Mouse (Mus musculus): ENCODE results near the gene Bmp6. TPM values are rescaled to one million over a fixed set of nuclear protein-coding genes. Genes with fewer than 3 reads are reported as not detected.

Gene Bmp6
- polyA plus RNA-seq, 1 experiment from 2014 or later: 1.0 TPM

GRCm38 (mm10) chr13:38376071-38376470 is 31.2 kb downstream of the Bmp6 start:
- Histone ChIP-seq H3K27ac (ENCODE audit: low read length) (no peak overlapping the region), H3K27me3 (ENCODE audit: control insufficient read depth, insufficient read depth, low read length) (no peaks in the 10 kb centered on the region), H3K36me3 (ENCODE audit: control insufficient read depth, insufficient read depth, low read length) (no peaks in the 10 kb centered on the region), H3K9ac (ENCODE audit: low read length) (no peak overlapping the region), H3K4me3 (replicated peaks; ENCODE audit: low read length) (no peak overlapping the region), H3K4me2 (ENCODE audit: low read depth, low read length) (no peak overlapping the region), H3K9me3 (replicated peaks; ENCODE audit: control insufficient read depth, low read length) (no peaks in the 10 kb centered on the region), H3K4me1 (ENCODE audit: control insufficient read depth, insufficient read depth, low read length) (no peaks in the 10 kb centered on the region)
- WGBS: 68% methylated on average over 6 of the region's 6 CpGs
- ATAC-seq (ENCODE audit: insufficient read depth, low FRiP score): no peak

- no peaks in the 10 kb centered on the region for H3K27me3 ChIP-seq (ENCODE audit: control insufficient read depth, insufficient read depth, low read length)
- 86% methylated on average over 9 of the region's 9 CpGs for WGBS
- no peaks in the 10 kb centered on the region for H3K36me3 ChIP-seq (ENCODE audit: control insufficient read depth, insufficient read depth, low read length)
- no peak overlapping the region for H3K27ac ChIP-seq (ENCODE audit: low read length)
- no peaks in the 10 kb centered on the region for H3K4me1 ChIP-seq (ENCODE audit: control insufficient read depth, insufficient read depth, low read length)
- H3K4me2 ChIP-seq (ENCODE audit: low read depth, low read length): no peak overlapping the region
- no peaks in the 10 kb centered on the region for H3K9me3 ChIP-seq (replicated peaks; ENCODE audit: control insufficient read depth, low read length)
- no peak overlapping the region for H3K4me3 ChIP-seq (replicated peaks; ENCODE audit: low read length)
- no peak for ATAC-seq (ENCODE audit: insufficient read depth, low FRiP score)
- H3K9ac ChIP-seq (ENCODE audit: low read length): no peak overlapping the region
Measured at GRCm38 (mm10) chr13:38377355-38377754, 32.4 kb downstream of the Bmp6 start.

DNA sequence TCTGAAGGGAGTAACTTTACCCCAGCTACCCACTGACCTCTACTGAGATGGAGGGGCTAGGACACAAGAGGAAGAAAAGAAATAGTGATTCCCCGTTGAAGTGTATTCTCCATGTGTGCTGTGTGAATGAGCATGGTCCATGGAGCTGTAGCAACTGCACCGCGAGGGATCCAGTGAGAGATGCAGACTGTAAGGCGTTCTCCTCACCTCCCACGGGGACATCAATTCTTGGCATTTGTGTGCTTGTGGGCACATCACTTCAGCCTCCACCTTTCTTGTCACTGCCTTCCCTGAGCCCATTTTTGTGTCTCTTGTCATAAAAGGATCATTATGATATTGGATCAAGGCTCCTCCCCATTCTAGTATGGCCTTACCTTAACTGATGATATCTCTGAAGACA is 34.9 kb downstream of the Bmp6 start:
- H3K9me3 ChIP-seq (replicated peaks; ENCODE audit: control insufficient read depth, low read length): no peaks in the 10 kb centered on the region
- H3K27ac ChIP-seq (ENCODE audit: low read length): no peak overlapping the region
- H3K4me2 ChIP-seq (ENCODE audit: low read depth, low read length): no peak overlapping the region
- H3K4me3 ChIP-seq (replicated peaks; ENCODE audit: low read length): no peak overlapping the region
- H3K27me3 ChIP-seq (ENCODE audit: control insufficient read depth, insufficient read depth, low read length): no peaks in the 10 kb centered on the region
- H3K9ac ChIP-seq (ENCODE audit: low read length): no peak overlapping the region
- WGBS: 92% methylated on average over 5 of the region's 5 CpGs
- no peak for ATAC-seq (ENCODE audit: insufficient read depth, low FRiP score)
- no peaks in the 10 kb centered on the region for H3K4me1 ChIP-seq (ENCODE audit: control insufficient read depth, insufficient read depth, low read length)
- H3K36me3 ChIP-seq (ENCODE audit: control insufficient read depth, insufficient read depth, low read length): no peaks in the 10 kb centered on the region

DNA sequence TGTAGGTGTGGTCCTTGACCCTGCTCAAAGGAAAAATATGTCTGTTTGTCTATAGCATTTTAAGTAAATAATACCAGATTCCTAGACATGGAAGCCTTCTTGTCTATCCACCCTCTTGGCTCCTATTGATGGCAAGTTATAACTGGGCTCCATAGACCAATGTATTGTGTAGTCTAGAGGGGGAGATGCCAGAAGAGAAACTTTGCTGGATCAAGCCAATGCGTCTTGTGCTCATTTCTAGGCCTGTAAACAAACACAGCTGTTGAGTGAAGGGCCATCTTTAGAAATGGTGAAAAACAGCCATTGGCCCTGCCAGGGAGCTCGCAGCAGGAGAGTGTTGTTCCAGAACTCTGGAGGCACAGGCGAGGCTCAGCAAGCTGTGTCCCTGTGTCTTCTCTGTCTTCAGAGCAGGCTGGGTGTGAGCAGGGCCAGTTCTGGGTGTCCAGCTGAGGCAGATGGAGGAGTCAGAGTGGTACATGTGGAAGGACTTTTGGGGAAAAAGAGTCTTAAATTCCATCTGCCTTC is 41.2 kb downstream of the Bmp6 start:
- Histone ChIP-seq H3K27ac (ENCODE audit: low read length) (no peak overlapping the region), H3K4me2 (ENCODE audit: low read depth, low read length) (no peak overlapping the region), H3K27me3 (ENCODE audit: control insufficient read depth, insufficient read depth, low read length) (no peaks in the 10 kb centered on the region), H3K4me1 (ENCODE audit: control insufficient read depth, insufficient read depth, low read length) (no peaks in the 10 kb centered on the region), H3K9me3 (replicated peaks; ENCODE audit: control insufficient read depth, low read length) (no peaks in the 10 kb centered on the region), H3K9ac (ENCODE audit: low read length) (no peak overlapping the region), H3K4me3 (replicated peaks; ENCODE audit: low read length) (no peak overlapping the region), H3K36me3 (ENCODE audit: control insufficient read depth, insufficient read depth, low read length) (no peaks in the 10 kb centered on the region)
- 58% methylated on average over 3 of the region's 3 CpGs for WGBS
- no peak for ATAC-seq (ENCODE audit: insufficient read depth, low FRiP score)

GRCm38 (mm10) chr13:38387453-38388040 is 42.6 kb downstream of the Bmp6 start:
- 79% methylated on average over 4 of the region's 4 CpGs for WGBS
- Histone ChIP-seq H3K9me3 (replicated peaks; ENCODE audit: control insufficient read depth, low read length) (no peaks in the 10 kb centered on the region), H3K27ac (ENCODE audit: low read length) (no peak overlapping the region), H3K27me3 (ENCODE audit: control insufficient read depth, insufficient read depth, low read length) (no peaks in the 10 kb centered on the region), H3K4me1 (ENCODE audit: control insufficient read depth, insufficient read depth, low read length) (no peaks in the 10 kb centered on the region), H3K36me3 (ENCODE audit: control insufficient read depth, insufficient read depth, low read length) (no peaks in the 10 kb centered on the region), H3K9ac (ENCODE audit: low read length) (no peak overlapping the region), H3K4me3 (replicated peaks; ENCODE audit: low read length) (no peak overlapping the region), H3K4me2 (ENCODE audit: low read depth, low read length) (no peak overlapping the region)
- ATAC-seq (ENCODE audit: insufficient read depth, low FRiP score): no peak

- H3K27ac ChIP-seq (ENCODE audit: low read length): no peak overlapping the region
- ATAC-seq (ENCODE audit: insufficient read depth, low FRiP score): no peak
- 67% methylated on average over 5 of the region's 5 CpGs for WGBS
Measured at GRCm38 (mm10) chr13:38393444-38393843, 48.5 kb downstream of the Bmp6 start.

GRCm38 (mm10) chr13:38395026-38395425 is 50.1 kb downstream of the Bmp6 start:
- H3K4me3 ChIP-seq (replicated peaks; ENCODE audit: low read length): no peak overlapping the region
- H3K27ac ChIP-seq (ENCODE audit: low read length): no peak overlapping the region
- no peaks in the 10 kb centered on the region for H3K36me3 ChIP-seq (ENCODE audit: control insufficient read depth, insufficient read depth, low read length)
- H3K9ac ChIP-seq (ENCODE audit: low read length): no peak overlapping the region
- H3K4me1 ChIP-seq (ENCODE audit: control insufficient read depth, insufficient read depth, low read length): no peaks in the 10 kb centered on the region
- H3K9me3 ChIP-seq (replicated peaks; ENCODE audit: control insufficient read depth, low read length): no peaks in the 10 kb centered on the region
- no peaks in the 10 kb centered on the region for H3K27me3 ChIP-seq (ENCODE audit: control insufficient read depth, insufficient read depth, low read length)
- no peak for ATAC-seq (ENCODE audit: insufficient read depth, low FRiP score)
- no peak overlapping the region for H3K4me2 ChIP-seq (ENCODE audit: low read depth, low read length)
- 94% methylated on average over 4 of the region's 4 CpGs for WGBS

More at GRCm38 (mm10) chr13:38393444-38393843, 48.5 kb downstream of the Bmp6 start:
- H3K4me1 ChIP-seq (ENCODE audit: control insufficient read depth, insufficient read depth, low read length): no peaks in the 10 kb centered on the region
- H3K4me2 ChIP-seq (ENCODE audit: low read depth, low read length): no peak overlapping the region
- no peak overlapping the region for H3K9ac ChIP-seq (ENCODE audit: low read length)
- no peaks in the 10 kb centered on the region for H3K36me3 ChIP-seq (ENCODE audit: control insufficient read depth, insufficient read depth, low read length)
- no peaks in the 10 kb centered on the region for H3K9me3 ChIP-seq (replicated peaks; ENCODE audit: control insufficient read depth, low read length)
- no peaks in the 10 kb centered on the region for H3K27me3 ChIP-seq (ENCODE audit: control insufficient read depth, insufficient read depth, low read length)
- no peak overlapping the region for H3K4me3 ChIP-seq (replicated peaks; ENCODE audit: low read length)

GRCm38 (mm10) chr13:38397007-38397545 is 52.2 kb downstream of the Bmp6 start:
- Histone ChIP-seq H3K4me2 (ENCODE audit: low read depth, low read length) (no peak overlapping the region), H3K4me3 (replicated peaks; ENCODE audit: low read length) (no peak overlapping the region), H3K27me3 (ENCODE audit: control insufficient read depth, insufficient read depth, low read length) (no peaks in the 10 kb centered on the region), H3K27ac (ENCODE audit: low read length) (no peak overlapping the region), H3K9ac (ENCODE audit: low read length) (no peak overlapping the region), H3K4me1 (ENCODE audit: control insufficient read depth, insufficient read depth, low read length) (no peaks in the 10 kb centered on the region), H3K36me3 (ENCODE audit: control insufficient read depth, insufficient read depth, low read length) (no peaks in the 10 kb centered on the region), H3K9me3 (replicated peaks; ENCODE audit: control insufficient read depth, low read length) (no peaks in the 10 kb centered on the region)
- ATAC-seq (ENCODE audit: insufficient read depth, low FRiP score): no peak
- 80% methylated on average over 7 of the region's 7 CpGs for WGBS

- Histone ChIP-seq H3K4me2 (ENCODE audit: low read depth, low read length) (no peak overlapping the region), H3K36me3 (ENCODE audit: control insufficient read depth, insufficient read depth, low read length) (no peaks in the 10 kb centered on the region), H3K27ac (ENCODE audit: low read length) (no peak overlapping the region), H3K27me3 (ENCODE audit: control insufficient read depth, insufficient read depth, low read length) (no peaks in the 10 kb centered on the region), H3K9ac (ENCODE audit: low read length) (no peak overlapping the region), H3K4me1 (ENCODE audit: control insufficient read depth, insufficient read depth, low read length) (no peaks in the 10 kb centered on the region), H3K4me3 (replicated peaks; ENCODE audit: low read length) (no peak overlapping the region), H3K9me3 (replicated peaks; ENCODE audit: control insufficient read depth, low read length) (no peaks in the 10 kb centered on the region)
- 68% methylated on average over 6 of the region's 6 CpGs for WGBS
- 0 out of 2 replicates have a peak, but pooled peaks have one; percentile 29 for ATAC-seq (ENCODE audit: insufficient read depth, low FRiP score)
Measured at GRCm38 (mm10) chr13:38398658-38399057, 53.8 kb downstream of the Bmp6 start.
